Mouse (Mus musculus): ENCODE measurements around the gene Cdk9. TPM values are rescaled to one million over a fixed set of nuclear protein-coding genes. Genes with fewer than 3 reads are reported as not detected.

The Cdk9 gene
- polyA plus RNA-seq, 1 experiment from 2014 or later, result 98.3 TPM

DNA sequence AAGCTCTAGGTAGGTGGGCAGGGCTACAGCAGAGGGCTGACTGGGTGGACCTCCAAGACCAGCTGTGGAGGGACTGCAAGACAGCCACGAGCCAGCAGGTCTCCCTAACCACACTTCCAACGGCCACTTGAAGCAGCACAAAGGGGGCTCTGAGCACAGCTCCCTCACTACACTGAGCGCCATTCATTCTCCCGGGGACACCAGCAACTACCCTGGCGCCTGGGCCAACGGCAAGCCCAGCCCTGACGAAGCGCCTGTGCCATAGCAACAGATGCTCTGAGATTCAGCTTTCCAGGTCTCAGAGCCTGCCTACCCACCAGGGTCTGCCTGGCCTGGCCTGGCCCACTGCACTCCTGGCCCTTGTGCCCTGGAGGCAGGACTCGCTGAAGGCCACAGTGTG is 5.9 kb upstream of the Cdk9 start:
- WGBS, result 59% methylated on average over 9 of the region's 9 CpGs
- Histone ChIP-seq H3K27ac (replicated peaks; ENCODE audit: low read depth, low read length) (0 out of 2 replicates have a peak overlapping the region, but pooled peaks have one; percentile 22), H3K36me3 (ENCODE audit: control insufficient read depth, insufficient read depth, low read length) (no peaks in the 10 kb centered on the region), H3K4me3 (ENCODE audit: low read depth, low read length) (no peak overlapping the region), H3K9me3 (ENCODE audit: control insufficient read depth, low read length) (no peaks in the 10 kb centered on the region; the same call in 1 of the 2 replicates), H3K27me3 (ENCODE audit: control insufficient read depth, insufficient read depth, low read length) (no peaks in the 10 kb centered on the region), H3K4me1 (ENCODE audit: control insufficient read depth, insufficient read depth, low read length) (peaks cover 10% of the 10 kb centered on the region; the same call in 1 of the 2 replicates), H3K9ac (ENCODE audit: low read length) (no peak overlapping the region), H3K4me2 (ENCODE audit: low read depth, severe bottlenecking) (no peak overlapping the region)
- ATAC-seq (ENCODE audit: insufficient number of reproducible peaks, low FRiP score, low TSS enrichment, low read depth), result no peak
- DNase-seq (ENCODE audit: low spot score), result no peak

DNA sequence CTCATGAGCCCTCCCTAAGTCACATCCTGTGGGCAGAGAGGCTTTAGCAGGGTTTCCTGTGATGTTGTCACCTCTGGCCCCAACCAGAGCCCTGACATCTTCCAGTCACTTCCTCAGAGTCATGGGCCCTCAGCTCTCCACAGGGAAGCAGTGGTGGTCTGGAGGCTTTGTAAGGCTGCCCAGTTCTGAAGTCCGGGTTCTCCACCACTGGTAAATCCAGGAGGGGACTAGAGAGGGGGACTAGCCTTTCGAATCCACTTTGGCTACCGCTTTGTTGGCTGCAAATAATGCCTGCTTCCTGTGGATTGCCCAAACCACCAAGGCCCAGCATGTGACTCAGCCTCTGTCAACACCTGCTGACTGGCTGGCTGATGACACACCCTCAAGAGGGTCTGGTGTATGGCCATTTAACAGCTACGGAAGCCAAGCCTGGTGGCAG is 2.1 kb upstream of the Cdk9 start:
- H3K4me1 ChIP-seq (ENCODE audit: control insufficient read depth, insufficient read depth, low read length), result peaks cover 13% of the 10 kb centered on the region; the same call in 1 of the 2 replicates
- H3K9me3 ChIP-seq (ENCODE audit: control insufficient read depth, low read length), result no peaks in the 10 kb centered on the region; the same call in 1 of the 2 replicates
- no peak overlapping the region for H3K9ac ChIP-seq (ENCODE audit: low read length)
- H3K27ac ChIP-seq (replicated peaks; ENCODE audit: low read depth, low read length), result no peak overlapping the region
- no peak for DNase-seq (ENCODE audit: low spot score)
- H3K36me3 ChIP-seq (ENCODE audit: control insufficient read depth, insufficient read depth, low read length), result peaks cover 2% of the 10 kb centered on the region; the same call in 1 of the 2 replicates
- H3K4me2 ChIP-seq (ENCODE audit: low read depth, severe bottlenecking), result no peak overlapping the region
- 56% methylated on average over 4 of the region's 4 CpGs for WGBS
- H3K27me3 ChIP-seq (ENCODE audit: control insufficient read depth, insufficient read depth, low read length), result no peaks in the 10 kb centered on the region
- H3K4me3 ChIP-seq (ENCODE audit: low read depth, low read length), result no peak overlapping the region
- ATAC-seq (ENCODE audit: insufficient number of reproducible peaks, low FRiP score, low TSS enrichment, low read depth), result no peak

DNA sequence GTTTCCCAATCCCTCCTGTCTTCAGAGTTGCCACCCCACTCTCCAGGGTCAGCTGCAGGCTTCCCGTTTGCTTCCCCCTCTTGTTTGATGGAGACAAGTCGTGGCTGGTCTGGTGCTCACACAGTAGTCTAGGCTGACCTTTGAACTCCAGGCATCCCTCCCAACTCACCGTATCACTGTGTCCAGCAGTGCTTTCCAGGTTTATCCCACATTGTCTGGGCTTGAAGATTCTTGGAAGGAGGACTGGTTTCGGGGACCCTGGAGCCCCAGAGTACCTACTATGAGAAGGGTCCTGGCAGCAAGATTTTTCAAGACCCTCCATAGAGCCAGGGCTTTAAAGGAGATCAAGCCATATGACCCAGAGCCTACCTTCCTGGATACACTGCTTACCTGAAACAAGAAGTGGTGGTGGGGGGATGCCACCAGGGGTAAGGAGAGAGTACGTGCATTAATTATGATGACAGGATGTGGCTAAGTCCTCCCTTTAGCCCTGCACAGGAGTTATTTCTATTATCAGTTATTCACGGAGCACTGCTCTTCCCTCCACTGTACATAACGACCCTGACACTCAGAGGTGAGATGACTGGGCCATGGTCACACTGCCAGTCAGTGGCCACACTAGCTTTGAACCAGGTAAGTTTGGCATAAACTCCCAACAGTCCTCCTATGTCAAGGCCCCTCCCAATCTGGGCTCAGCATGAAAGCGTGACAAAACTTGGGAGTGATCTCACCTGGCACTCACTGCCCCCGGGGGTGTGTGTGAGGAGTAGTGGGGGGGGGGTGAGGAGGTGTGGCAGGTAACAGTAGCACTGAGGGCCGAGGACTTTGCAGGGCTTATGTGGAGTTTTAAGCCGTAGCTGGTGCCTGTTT is 1.5 kb upstream of the Cdk9 start:
- Histone ChIP-seq H3K4me2 (ENCODE audit: low read depth, severe bottlenecking) (no peak overlapping the region), H3K9ac (ENCODE audit: low read length) (no peak overlapping the region)
- ATAC-seq (ENCODE audit: insufficient number of reproducible peaks, low FRiP score, low TSS enrichment, low read depth), result no peak

GRCm38 (mm10) chr2:32712586-32712933 is 316 bp downstream of the Cdk9 start:
- H3K27ac ChIP-seq (replicated peaks; ENCODE audit: low read depth, low read length), result peak overlapping the region; percentile 92
- peaks cover 17% of the 10 kb centered on the region; the same call in 1 of the 2 replicates for H3K36me3 ChIP-seq (ENCODE audit: control insufficient read depth, insufficient read depth, low read length)
- no peaks in the 10 kb centered on the region for H3K27me3 ChIP-seq (ENCODE audit: control insufficient read depth, insufficient read depth, low read length)
- H3K4me1 ChIP-seq (ENCODE audit: control insufficient read depth, insufficient read depth, low read length), result peaks cover 13% of the 10 kb centered on the region; the same call in 1 of the 2 replicates
- ATAC-seq (ENCODE audit: insufficient number of reproducible peaks, low FRiP score, low TSS enrichment, low read depth) (peak; percentile 83), DNase-seq (ENCODE audit: low spot score) (peak; percentile 98)
- under 1% methylated on average over 42 of the region's 44 CpGs for WGBS
- peak overlapping the region; percentile 77 for H3K4me2 ChIP-seq (ENCODE audit: low read depth, severe bottlenecking)
- peak overlapping the region; percentile 85 for H3K4me3 ChIP-seq (ENCODE audit: low read depth, low read length)
- H3K9ac ChIP-seq (ENCODE audit: low read length), result peak overlapping the region; percentile 78
- no peaks in the 10 kb centered on the region; the same call in 1 of the 2 replicates for H3K9me3 ChIP-seq (ENCODE audit: control insufficient read depth, low read length)

More for the DNA sequence above, 1.5 kb upstream of the Cdk9 start:
- no peaks in the 10 kb centered on the region; the same call in 1 of the 2 replicates for H3K9me3 ChIP-seq (ENCODE audit: control insufficient read depth, low read length)
- no peak overlapping the region for H3K27ac ChIP-seq (replicated peaks; ENCODE audit: low read depth, low read length)
- H3K4me3 ChIP-seq (ENCODE audit: low read depth, low read length), result no peak overlapping the region
- H3K27me3 ChIP-seq (ENCODE audit: control insufficient read depth, insufficient read depth, low read length), result no peaks in the 10 kb centered on the region
- peaks cover 8% of the 10 kb centered on the region; the same call in 1 of the 2 replicates for H3K36me3 ChIP-seq (ENCODE audit: control insufficient read depth, insufficient read depth, low read length)
- no peak for DNase-seq (ENCODE audit: low spot score)
- 52% methylated on average over 11 of the region's 11 CpGs for WGBS
- peaks cover 13% of the 10 kb centered on the region; the same call in 1 of the 2 replicates for H3K4me1 ChIP-seq (ENCODE audit: control insufficient read depth, insufficient read depth, low read length)

GRCm38 (mm10) chr2:32712108-32712551 is 746 bp downstream of the Cdk9 start:
- peak overlapping the region; percentile 77 for H3K4me2 ChIP-seq (ENCODE audit: low read depth, severe bottlenecking)
- no peaks in the 10 kb centered on the region; the same call in 1 of the 2 replicates for H3K9me3 ChIP-seq (ENCODE audit: control insufficient read depth, low read length)
- H3K4me1 ChIP-seq (ENCODE audit: control insufficient read depth, insufficient read depth, low read length), result peaks cover 13% of the 10 kb centered on the region; the same call in 1 of the 2 replicates
- under 1% methylated on average over 41 of the region's 41 CpGs for WGBS
- H3K9ac ChIP-seq (ENCODE audit: low read length), result peak overlapping the region; percentile 78
- peak overlapping the region; percentile 72 for H3K27ac ChIP-seq (replicated peaks; ENCODE audit: low read depth, low read length)
- peak; percentile 52; the same call in 1 of the 2 replicates for ATAC-seq (ENCODE audit: insufficient number of reproducible peaks, low FRiP score, low TSS enrichment, low read depth)
- peaks cover 17% of the 10 kb centered on the region for H3K36me3 ChIP-seq (ENCODE audit: control insufficient read depth, insufficient read depth, low read length)
- no peaks in the 10 kb centered on the region for H3K27me3 ChIP-seq (ENCODE audit: control insufficient read depth, insufficient read depth, low read length)
- DNase-seq (ENCODE audit: low spot score), result peak; percentile 77
- peak overlapping the region; percentile 85 for H3K4me3 ChIP-seq (ENCODE audit: low read depth, low read length)

DNA sequence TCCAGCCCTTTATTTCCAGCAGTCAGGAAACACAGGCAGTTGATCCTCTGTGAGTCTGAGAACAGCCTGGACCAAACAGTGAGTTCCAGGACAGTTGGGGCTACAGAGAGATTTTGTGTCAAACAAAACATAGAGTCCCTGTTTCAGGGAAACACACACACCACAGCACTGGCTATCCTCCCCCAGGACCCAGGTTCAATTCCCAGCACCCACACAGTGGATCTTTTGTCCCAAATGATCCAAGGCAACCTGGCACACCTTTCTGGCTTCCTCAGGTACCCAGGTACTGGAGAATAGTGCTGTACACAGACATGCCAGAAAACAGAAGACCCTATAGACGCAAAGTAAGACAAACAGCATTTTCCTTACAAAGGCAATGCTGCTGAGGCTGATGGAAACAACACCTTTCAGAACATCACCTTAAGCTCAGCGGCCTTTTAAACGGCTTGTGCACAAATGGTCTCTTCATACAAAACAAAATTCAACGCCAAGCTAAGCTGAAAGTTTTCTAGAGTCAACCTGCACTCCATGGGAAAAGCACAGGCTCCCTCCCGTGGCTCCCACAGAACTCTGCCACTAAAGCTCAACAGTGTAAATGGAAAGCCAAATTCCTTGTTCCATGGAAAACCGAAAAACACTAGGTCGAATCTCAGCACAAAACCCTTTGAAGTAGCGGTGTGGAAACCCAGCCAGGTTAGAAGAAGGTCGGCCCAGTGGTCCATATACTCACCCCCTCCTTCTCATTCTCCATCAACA is 1.4 kb downstream of the Cdk9 start:
- H3K27me3 ChIP-seq (ENCODE audit: control insufficient read depth, insufficient read depth, low read length), result no peaks in the 10 kb centered on the region
- H3K9ac ChIP-seq (ENCODE audit: low read length), result peak overlapping the region; percentile 78
- WGBS, result 30% methylated on average over 9 of the region's 9 CpGs
- ATAC-seq (ENCODE audit: insufficient number of reproducible peaks, low FRiP score, low TSS enrichment, low read depth) (no peak), DNase-seq (ENCODE audit: low spot score) (no peak)
- peak overlapping the region; percentile 77 for H3K4me2 ChIP-seq (ENCODE audit: low read depth, severe bottlenecking)
- H3K4me1 ChIP-seq (ENCODE audit: control insufficient read depth, insufficient read depth, low read length), result peaks cover 13% of the 10 kb centered on the region; the same call in 1 of the 2 replicates
- peak overlapping the region; percentile 72 for H3K27ac ChIP-seq (replicated peaks; ENCODE audit: low read depth, low read length)
- peak overlapping the region; percentile 85 for H3K4me3 ChIP-seq (ENCODE audit: low read depth, low read length)
- H3K9me3 ChIP-seq (ENCODE audit: control insufficient read depth, low read length), result no peaks in the 10 kb centered on the region
- H3K36me3 ChIP-seq (ENCODE audit: control insufficient read depth, insufficient read depth, low read length), result peaks cover 22% of the 10 kb centered on the region

- H3K4me3 ChIP-seq (ENCODE audit: low read depth, low read length), result no peak overlapping the region
- H3K4me1 ChIP-seq (ENCODE audit: control insufficient read depth, insufficient read depth, low read length), result peaks cover 13% of the 10 kb centered on the region; the same call in 1 of the 2 replicates
- no peak overlapping the region for H3K27ac ChIP-seq (replicated peaks; ENCODE audit: low read depth, low read length)
- H3K9ac ChIP-seq (ENCODE audit: low read length), result no peak overlapping the region
- no peaks in the 10 kb centered on the region for H3K27me3 ChIP-seq (ENCODE audit: control insufficient read depth, insufficient read depth, low read length)
- WGBS, result 93% methylated on average over 5 of the region's 5 CpGs
- H3K4me2 ChIP-seq (ENCODE audit: low read depth, severe bottlenecking), result no peak overlapping the region
- ATAC-seq (ENCODE audit: insufficient number of reproducible peaks, low FRiP score, low TSS enrichment, low read depth) (no peak), DNase-seq (ENCODE audit: low spot score) (no peak)
- H3K9me3 ChIP-seq (ENCODE audit: control insufficient read depth, low read length), result no peaks in the 10 kb centered on the region
- H3K36me3 ChIP-seq (ENCODE audit: control insufficient read depth, insufficient read depth, low read length), result peaks cover 31% of the 10 kb centered on the region
These were observed 2.5 kb downstream of the Cdk9 start for GRCm38 (mm10) chr2:32710425-32710824.
